Comparison of ENCODE assay signal across 8 mouse cellular contexts in genomic region chr7:25282731-25283211, GRCm38 (mm10). TPM values are rescaled to one million over a fixed set of nuclear protein-coding genes. Genes with fewer than 3 reads are reported as not detected.
DNase-seq lines count a peak whose midpoint lies in the region; ATAC-seq and TF ChIP-seq lines count a peak whose summit lies in the region.

No protein-coding gene starts in this region.

- under 1% methylated on average over 25 of the region's 36 CpGs for WGBS in hindbrain, embryonic 13.5 days
- WGBS in liver, embryonic 11.5 days: under 1% methylated on average over 27 of the region's 36 CpGs

- no peaks in the 10 kb centered on the region for H3K27me3 ChIP-seq in hindbrain, embryonic 13.5 days
- no peaks in the 10 kb centered on the region for H3K27me3 ChIP-seq in liver, embryonic 11.5 days (replicated peaks; ENCODE audit: control insufficient read depth, insufficient read depth, low read length)

- DNase-seq in frontal cortex, postnatal 10 days (ENCODE audit: low spot score in 2 of 2): peak; percentile 50 to 64
- DNase-seq in MN1 (ENCODE audit: low spot score): peak; percentile 67
- peak; percentile 71 for DNase-seq in liver, embryonic 11.5 days (ENCODE audit: low spot score)
- peak; percentile 72 for DNase-seq in neural tube, embryonic 10.5 days (ENCODE audit: extremely low spot score, low spot score)

- H3K4me1 ChIP-seq in embryonic fibroblast, embryonic 13.5 days (ENCODE audit: control insufficient read depth, insufficient read depth, low read length): peaks cover 16% of the 10 kb centered on the region; the same call in 1 of the 2 replicates
- peaks cover 66% of the 10 kb centered on the region for H3K4me1 ChIP-seq in hindbrain, embryonic 13.5 days (replicated peaks)
- H3K4me1 ChIP-seq in liver, embryonic 11.5 days (replicated peaks; ENCODE audit: control insufficient read depth, insufficient read depth, low read length): peaks cover 39% of the 10 kb centered on the region

- peak overlapping the region; percentile 86 for H3K9ac ChIP-seq in hindbrain, embryonic 13.5 days
- peak overlapping the region; percentile 82 for H3K9ac ChIP-seq in liver, embryonic 11.5 days (ENCODE audit: low read depth, low read length)

- ATAC-seq in frontal cortex, adult (ENCODE audit: low TSS enrichment): no peak
- ATAC-seq in hindbrain, embryonic 13.5 days (ENCODE audit: low FRiP score): peak; percentile 2; the same call in 1 of the 2 replicates
- no peak for ATAC-seq in liver, embryonic 11.5 days (replicated peaks; ENCODE audit: low FRiP score)
- no peak for ATAC-seq in megakaryocyte-erythroid progenitor cell, adult 5-6 weeks (replicated peaks; ENCODE audit: low FRiP score, low TSS enrichment, poor library complexity, severe bottlenecking)

- H3K9me3 ChIP-seq in hindbrain, embryonic 13.5 days: no peaks in the 10 kb centered on the region
- H3K9me3 ChIP-seq in liver, embryonic 11.5 days (ENCODE audit: control insufficient read depth, low read length): no peaks in the 10 kb centered on the region

- peak overlapping the region; percentile 92 for H3K4me2 ChIP-seq in hindbrain, embryonic 13.5 days
- peak overlapping the region; percentile 74 for H3K4me2 ChIP-seq in liver, embryonic 11.5 days

- peak; percentile 20 for TF ChIP-seq POLR2A in embryonic fibroblast, embryonic 13.5 days (IDR thresholded peaks at IDR 0.05; ENCODE audit: low read depth, low read length)

- no peak for TF ChIP-seq CTCF in embryonic fibroblast, embryonic 13.5 days (IDR thresholded peaks at IDR 0.05; ENCODE audit: borderline replicate concordance, insufficient read depth, low read length)

- H3K27ac ChIP-seq in embryonic fibroblast, embryonic 13.5 days (ENCODE audit: insufficient read depth, low read length): peak overlapping the region; percentile 70
- peak overlapping the region; percentile 100 for H3K27ac ChIP-seq in hindbrain, embryonic 13.5 days
- peak overlapping the region; percentile 94 for H3K27ac ChIP-seq in liver, embryonic 11.5 days (ENCODE audit: low read depth, low read length)

- H3K4me3 ChIP-seq in embryonic fibroblast, embryonic 13.5 days (ENCODE audit: insufficient read depth, low read length): peak overlapping the region; percentile 95
- H3K4me3 ChIP-seq in hindbrain, embryonic 13.5 days: peak overlapping the region; percentile 69
- peak overlapping the region; percentile 62 for H3K4me3 ChIP-seq in liver, embryonic 11.5 days (ENCODE audit: low read depth, low read length)

- peaks cover 32% of the 10 kb centered on the region for H3K36me3 ChIP-seq in hindbrain, embryonic 13.5 days
- H3K36me3 ChIP-seq in liver, embryonic 11.5 days (ENCODE audit: control insufficient read depth, insufficient read depth, low read length): peaks cover 32% of the 10 kb centered on the region

RNA-seq across cellular contexts. Expression of gene Pafah1b3, which starts 15.0 kb away (rescaled TPM):
- 46.2 and 48.8 TPM in 2 replicates for polyA plus RNA-seq in embryonic fibroblast, embryonic 13.5 days (2011; ENCODE audit: insufficient read length, low read depth, missing spikeins)
- 619 and 632 TPM in 2 replicates for polyA plus RNA-seq in hindbrain, embryonic 13.5 days (2015; fragmentation: Nextera tagmentation; extraction: Ambion mirVana)
- 104 and 106 TPM in 2 replicates for polyA plus RNA-seq in liver, embryonic 11.5 days (2014; fragmentation: Nextera tagmentation; extraction: Ambion mirVana)
- 22.0 and 23.2 TPM in 2 replicates for total RNA-seq in megakaryocyte-erythroid progenitor cell, adult 5-6 weeks (2014; fragmentation: Nextera tagmentation)
- total RNA-seq in megakaryocyte-erythroid progenitor cell, adult 5-6 weeks (2017): 12.8 and 26.3 TPM in 2 replicates

RNA-seq across cellular contexts. Expression of gene Cic, which starts 15.3 kb away (rescaled TPM):
- 138 and 152 TPM in 2 replicates for polyA plus RNA-seq in embryonic fibroblast, embryonic 13.5 days (2011; ENCODE audit: insufficient read length, low read depth, missing spikeins)
- polyA plus RNA-seq in hindbrain, embryonic 13.5 days (2015; fragmentation: Nextera tagmentation; extraction: Ambion mirVana): 36.9 and 42.4 TPM in 2 replicates
- 21.6 and 25.2 TPM in 2 replicates for polyA plus RNA-seq in liver, embryonic 11.5 days (2014; fragmentation: Nextera tagmentation; extraction: Ambion mirVana)
- total RNA-seq in megakaryocyte-erythroid progenitor cell, adult 5-6 weeks (2014; fragmentation: Nextera tagmentation): 125 and 134 TPM in 2 replicates
- 20.5 and 40.0 TPM in 2 replicates for total RNA-seq in megakaryocyte-erythroid progenitor cell, adult 5-6 weeks (2017)

RNA-seq across cellular contexts. Expression of gene Prr19, which starts 18.4 kb away (rescaled TPM):
- polyA plus RNA-seq in embryonic fibroblast, embryonic 13.5 days (2011; ENCODE audit: insufficient read length, low read depth, missing spikeins): not detected in 2 replicates
- polyA plus RNA-seq in hindbrain, embryonic 13.5 days (2015; fragmentation: Nextera tagmentation; extraction: Ambion mirVana): 2.3 TPM in 2 replicates
- 0.32 and 0.68 TPM in 2 replicates for polyA plus RNA-seq in liver, embryonic 11.5 days (2014; fragmentation: Nextera tagmentation; extraction: Ambion mirVana)
- not detected in 2 replicates for total RNA-seq in megakaryocyte-erythroid progenitor cell, adult 5-6 weeks (2014; fragmentation: Nextera tagmentation)
- not detected in 2 replicates for total RNA-seq in megakaryocyte-erythroid progenitor cell, adult 5-6 weeks (2017)

RNA-seq across cellular contexts. Expression of gene Tmem145, which starts 23.1 kb away (rescaled TPM):
- not detected in 2 replicates for polyA plus RNA-seq in embryonic fibroblast, embryonic 13.5 days (2011; ENCODE audit: insufficient read length, low read depth, missing spikeins)
- polyA plus RNA-seq in hindbrain, embryonic 13.5 days (2015; fragmentation: Nextera tagmentation; extraction: Ambion mirVana): 49.5 and 50.6 TPM in 2 replicates
- 0.16 and 0.32 TPM in 2 replicates for polyA plus RNA-seq in liver, embryonic 11.5 days (2014; fragmentation: Nextera tagmentation; extraction: Ambion mirVana)
- total RNA-seq in megakaryocyte-erythroid progenitor cell, adult 5-6 weeks (2014; fragmentation: Nextera tagmentation): not detected in 2 replicates
- total RNA-seq in megakaryocyte-erythroid progenitor cell, adult 5-6 weeks (2017): not detected in 2 replicates

RNA-seq across cellular contexts. Expression of gene Erf, which starts 32.2 kb away (rescaled TPM):
- polyA plus RNA-seq in embryonic fibroblast, embryonic 13.5 days (2011; ENCODE audit: insufficient read length, low read depth, missing spikeins): 64.5 and 70.9 TPM in 2 replicates
- polyA plus RNA-seq in hindbrain, embryonic 13.5 days (2015; fragmentation: Nextera tagmentation; extraction: Ambion mirVana): 4.0 and 4.2 TPM in 2 replicates
- 13.8 and 16.4 TPM in 2 replicates for polyA plus RNA-seq in liver, embryonic 11.5 days (2014; fragmentation: Nextera tagmentation; extraction: Ambion mirVana)
- 8.7 and 18.9 TPM in 2 replicates for total RNA-seq in megakaryocyte-erythroid progenitor cell, adult 5-6 weeks (2014; fragmentation: Nextera tagmentation)
- 6.2 and 8.6 TPM in 2 replicates for total RNA-seq in megakaryocyte-erythroid progenitor cell, adult 5-6 weeks (2017)
